Mouse (Mus musculus) cerebellum, adult 2 months (tissue): ENCODE data around the gene Zfp358. TPM values are rescaled to one million over a fixed set of nuclear protein-coding genes. Genes with fewer than 3 reads are reported as not detected.

Source experiments
- DNase-seq, 2 experiments: peaks; one replicate each; pipeline ENCODE4 v3.0.0; 2021
- H3K27ac ChIP-seq: fragments of 200-500 bp; 2 replicates; pipeline ENCODE4 v1.5.1; 2012; ENCODE audit warnings: low read length, control low read depth, inconsistent platforms; ENCODE audit not compliant: insufficient read depth
- H3K27me3 ChIP-seq: fragments of 200-500 bp; 2 replicates; pipeline ENCODE4 v1.6.1; 2012; ENCODE audit warnings: inconsistent platforms, mild to moderate bottlenecking, low read length, moderate library complexity; ENCODE audit not compliant: control insufficient read depth, insufficient read depth
- H3K4me1 ChIP-seq: fragments of 200-500 bp; 2 replicates; pipeline ENCODE4 v1.6.1; 2011; ENCODE audit warnings: low read length; ENCODE audit not compliant: control insufficient read depth, insufficient read depth
- H3K4me3 ChIP-seq: fragments of 200-500 bp; replicated peaks from 2 replicates; pipeline ENCODE3; 2011; ENCODE audit warnings: mild to moderate bottlenecking, low read depth, low read length, control low read depth; ENCODE audit not compliant: insufficient read depth
- CTCF ChIP-seq: fragments of 200-500 bp; IDR thresholded peaks from 2 replicates; pipeline ENCODE4 v1.5.1; 2011; ENCODE audit warnings: low read depth, mild to moderate bottlenecking, control low read depth, low read length, moderate library complexity, borderline replicate concordance; ENCODE audit not compliant: insufficient read depth
- POLR2A ChIP-seq: fragments of 200-500 bp; IDR thresholded peaks from 2 replicates; pipeline ENCODE4 v1.6.1; 2011; ENCODE audit warnings: low read length, control low read depth, borderline replicate concordance; ENCODE audit not compliant: insufficient read depth
- WGBS: fragments of 180-500 bp; shearing (Covaris S2); methylation state at CpG from one replicate; pipeline ENCODE4 v1.1.7; 2018; 5-methylcytosine and 5-hydroxymethylcytosine counted together
- polyA plus RNA-seq: library from polyadenylated mRNA; depleted of rRNA; stranded (reverse); fragments of >200 nt; gene quantifications from 2 replicates; pipeline ENCODE4 v1.2.3, GENCODE M21; 2012

The Zfp358 gene
- polyA plus RNA-seq, 1 experiment: 49.6 TPM

GRCm38 (mm10) chr8:3500235-3501090 lies 7.5 kb downstream of the Zfp358 start, which contains the start of gene Mcoln1:
Mcoln1 (plus strand) TSS chr8:3500457.
- Histone ChIP-seq H3K27ac (peak within 1 kb of the TSS; percentile 60), H3K27me3 (no peaks in the 10 kb centered on the region), H3K4me1 (no peaks in the 10 kb centered on the region; the same call in 1 of the 2 replicates), H3K4me3 (peak within 1 kb of the TSS; percentile 86)
- WGBS: under 1% methylated on average over 70 of the region's 70 CpGs
- peak; percentile 99 for DNase-seq
- peak; percentile 89 for TF ChIP-seq POLR2A
- no peak for TF ChIP-seq CTCF

GRCm38 (mm10) chr8:3502217-3502616 lies 9.3 kb downstream of the Zfp358 start:
- no peak for TF ChIP-seq CTCF
- no peak for TF ChIP-seq POLR2A
- DNase-seq: no peak
- no peaks in the 10 kb centered on the region for H3K27me3 ChIP-seq
- H3K27ac ChIP-seq: no peak overlapping the region
- 56% methylated on average over 4 of the region's 4 CpGs for WGBS
- H3K4me3 ChIP-seq: no peak overlapping the region
- no peaks in the 10 kb centered on the region for H3K4me1 ChIP-seq

- TF ChIP-seq CTCF (no peak), POLR2A (no peak)
- 88% methylated on average over 6 of the region's 6 CpGs for WGBS
- DNase-seq: no peak
- no peaks in the 10 kb centered on the region for H3K27me3 ChIP-seq
- H3K4me3 ChIP-seq: no peak overlapping the region
- no peak overlapping the region for H3K27ac ChIP-seq
- H3K4me1 ChIP-seq: no peaks in the 10 kb centered on the region
Observed at GRCm38 (mm10) chr8:3507979-3508754, 15.2 kb downstream of the Zfp358 start.

DNA sequence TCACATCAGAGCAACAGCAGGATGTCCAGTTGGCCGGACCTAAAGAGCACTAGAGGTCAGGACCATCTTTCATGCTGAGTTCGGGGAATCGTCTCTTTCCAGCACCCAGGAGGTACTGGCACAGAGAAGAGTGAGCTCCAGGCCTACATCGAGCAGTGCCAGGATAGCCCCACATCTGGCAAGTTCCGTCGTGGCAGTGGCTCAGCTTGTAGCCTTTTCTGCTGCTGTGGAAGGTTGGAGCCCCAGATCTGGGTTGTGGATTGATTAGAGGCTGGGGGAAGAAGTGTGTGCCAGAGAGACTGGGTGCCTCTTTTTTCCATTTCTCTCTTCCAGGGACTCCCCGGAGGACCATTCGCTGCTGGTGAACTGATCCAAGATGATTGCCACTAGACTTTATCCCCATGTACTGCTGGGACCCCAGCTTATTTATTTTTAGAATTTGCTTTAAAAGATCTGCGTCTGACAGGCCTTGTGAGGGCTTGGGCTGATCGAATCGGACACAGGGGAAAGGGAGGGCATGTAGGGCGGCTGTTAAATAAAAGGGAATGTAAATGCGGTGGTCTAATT lies 21.8 kb downstream of the Zfp358 start:
- Histone ChIP-seq H3K27ac (peak overlapping the region; percentile 39), H3K27me3 (no peaks in the 10 kb centered on the region), H3K4me1 (peaks cover 6% of the 10 kb centered on the region; the same call in 1 of the 2 replicates), H3K4me3 (peak overlapping the region; percentile 88)
- TF ChIP-seq POLR2A (no peak), CTCF (no peak)
- WGBS: 10% methylated on average over 13 of the region's 13 CpGs
- peak; percentile 44 to 45 for DNase-seq

- DNase-seq: peak; percentile 91
- Histone ChIP-seq H3K27ac (peak within 1 kb of the TSS; percentile 39), H3K4me1 (peaks cover 6% of the 10 kb centered on the region; the same call in 1 of the 2 replicates), H3K27me3 (no peaks in the 10 kb centered on the region), H3K4me3 (peak within 1 kb of the TSS; percentile 88)
- TF ChIP-seq CTCF (no peak), POLR2A (peak; percentile 58; the same call in 1 of the 2 replicates)
- under 1% methylated on average over 25 of the region's 25 CpGs for WGBS
Observed at GRCm38 (mm10) chr8:3515260-3515671, 22.3 kb downstream of the Zfp358 start, which contains the start of gene Pnpla6. Pnpla6 (plus strand) TSS chr8:3515384.

DNA sequence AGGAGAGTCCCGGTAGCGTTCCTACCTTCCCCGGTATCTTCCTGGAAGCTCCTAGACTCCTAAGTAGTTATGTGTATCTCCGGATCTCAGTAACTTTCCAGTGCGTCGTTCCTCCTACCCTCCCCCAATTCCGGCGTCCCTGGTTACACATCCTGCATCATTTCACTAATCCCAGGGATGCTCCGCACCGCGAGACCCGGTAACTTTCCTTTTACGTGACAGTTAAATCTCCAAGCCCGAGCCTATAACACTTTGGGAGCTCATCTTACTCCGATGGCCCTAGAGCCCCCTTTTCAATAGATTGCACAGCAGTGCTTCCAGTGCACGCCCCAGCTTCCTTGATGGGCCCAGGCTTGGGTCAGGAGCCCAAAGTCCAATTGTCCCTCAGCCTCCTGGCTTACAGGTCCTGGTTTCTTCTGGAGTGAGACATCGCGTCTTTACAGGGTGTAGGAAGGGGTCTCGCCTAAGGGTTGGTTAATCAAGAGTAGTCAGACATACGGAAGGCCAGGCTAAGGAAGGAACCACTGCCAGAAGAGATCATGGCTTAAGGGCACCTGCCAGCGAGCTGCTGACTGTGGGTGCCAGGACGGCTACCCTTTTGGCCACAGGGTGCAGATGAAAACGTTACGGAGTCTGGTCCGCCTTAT lies 23.0 kb downstream of the Zfp358 start:
- TF ChIP-seq CTCF (no peak), POLR2A (no peak)
- Histone ChIP-seq H3K27ac (peak overlapping the region; percentile 22), H3K4me3 (peak overlapping the region; percentile 88), H3K4me1 (peaks cover 6% of the 10 kb centered on the region; the same call in 1 of the 2 replicates), H3K27me3 (no peaks in the 10 kb centered on the region)
- DNase-seq: peak in 1 of 2 experiments; percentile 53
- WGBS: under 1% methylated on average over 25 of the region's 25 CpGs

DNA sequence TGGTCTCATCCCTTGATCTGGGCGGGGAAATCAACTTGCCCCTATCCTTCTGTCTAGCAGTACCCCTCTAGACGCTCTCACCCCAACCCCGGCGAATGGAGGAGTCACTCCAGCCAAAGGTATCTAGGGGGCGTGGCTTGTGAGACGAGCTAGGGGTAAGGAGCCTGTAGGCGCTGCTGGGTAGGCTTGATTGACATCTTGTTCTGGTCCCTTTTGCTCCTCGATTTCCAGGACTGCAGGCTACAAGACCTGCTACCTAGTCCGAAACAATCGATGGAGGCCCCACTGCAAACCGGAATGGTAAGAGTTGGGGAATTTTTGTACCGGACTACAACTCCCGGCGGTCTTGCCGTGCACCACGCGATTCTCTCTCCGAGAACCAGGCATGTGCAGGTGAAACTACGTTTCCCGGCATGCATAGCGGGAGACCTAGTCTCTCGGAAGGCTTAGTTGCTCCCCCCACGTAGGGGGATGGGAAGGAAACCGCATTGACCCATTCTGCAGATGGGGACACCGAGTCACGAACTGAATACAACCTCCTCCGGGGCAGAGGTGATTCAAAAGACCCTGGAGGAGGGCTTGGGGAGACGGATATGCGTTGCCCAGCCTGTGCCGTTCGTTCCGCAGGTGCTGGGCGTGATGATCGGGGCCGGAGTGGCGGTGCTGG lies 23.6 kb downstream of the Zfp358 start:
- 1% methylated on average over 36 of the region's 36 CpGs for WGBS
- Histone ChIP-seq H3K27ac (peak overlapping the region; percentile 22), H3K27me3 (no peaks in the 10 kb centered on the region), H3K4me1 (peaks cover 6% of the 10 kb centered on the region; the same call in 1 of the 2 replicates), H3K4me3 (peak overlapping the region; percentile 88)
- peak; percentile 97 for DNase-seq
- no peak for TF ChIP-seq CTCF
- no peak; the same call in 1 of the 2 replicates for TF ChIP-seq POLR2A
